Mouse (Mus musculus) embryonic facial prominence, embryonic 11.5 days (tissue): ENCODE results near the gene Cotl1. TPM values are rescaled to one million over a fixed set of nuclear protein-coding genes. Genes with fewer than 3 reads are reported as not detected.

Experiments
- ATAC-seq: fragments of 200-750 bp; cut with Nextera tagmentation; replicated peaks from 2 replicates; pipeline ENCODE4 v1.8.0; 2017; ENCODE audit warnings: low read depth; ENCODE audit not compliant: insufficient number of reproducible peaks, low FRiP score, low TSS enrichment
- DNase-seq: peaks from one replicate; pipeline ENCODE4 v3.0.0-alpha.2; 2015; ENCODE audit warnings: low spot score
- H3K27ac ChIP-seq: fragments of 300-500 bp; sonication (generic); replicated peaks from 2 replicates; pipeline ENCODE4 v1.5.1; 2014; ENCODE audit warnings: mild to moderate bottlenecking, low read depth, low read length, control low read depth
- H3K27me3 ChIP-seq: fragments of 300-500 bp; sonication (generic); 2 replicates; pipeline ENCODE4 v1.6.1; 2014; ENCODE audit warnings: mild to moderate bottlenecking, low read length, moderate library complexity, mixed read lengths; ENCODE audit not compliant: control insufficient read depth, insufficient read depth
- H3K36me3 ChIP-seq: fragments of 300-500 bp; sonication (generic); replicated peaks from 2 replicates; pipeline ENCODE4 v1.6.1; 2014; ENCODE audit warnings: low read depth, mild to moderate bottlenecking, low read length, moderate library complexity, mixed read lengths; ENCODE audit not compliant: control insufficient read depth, insufficient read depth
- H3K4me1 ChIP-seq: fragments of 300-500 bp; sonication (generic); 2 replicates; pipeline ENCODE4 v1.6.1; 2014; ENCODE audit warnings: low read length, mixed read lengths; ENCODE audit not compliant: control insufficient read depth, insufficient read depth
- H3K4me2 ChIP-seq: fragments of 300-500 bp; sonication (generic); 2 replicates; pipeline ENCODE4 v1.6.1; 2014; ENCODE audit warnings: low read depth, mild to moderate bottlenecking, control low read depth, low read length, moderate library complexity
- H3K4me3 ChIP-seq: fragments of 300-500 bp; sonication (generic); 2 replicates; pipeline ENCODE4 v1.5.1; 2014; ENCODE audit warnings: low read depth, low read length, control low read depth
- H3K9ac ChIP-seq: fragments of 300-500 bp; sonication (generic); replicated peaks from 2 replicates; pipeline ENCODE4 v1.6.1; 2014; ENCODE audit warnings: mild to moderate bottlenecking, control low read depth, low read length
- H3K9me3 ChIP-seq: fragments of 300-500 bp; sonication (generic); replicated peaks from 2 replicates; pipeline ENCODE4 v1.6.1; 2016; ENCODE audit warnings: mild to moderate bottlenecking, low read length, inconsistent platforms, mixed read lengths; ENCODE audit not compliant: control insufficient read depth
- WGBS: fragments of 180-500 bp; shearing (Covaris S2); extraction: QIAGEN DNeasy Blood & Tissue Kit; methylation state at CpG from one replicate; pipeline ENCODE4 v1.1.7; 2014; 5-methylcytosine and 5-hydroxymethylcytosine counted together
- polyA plus RNA-seq: library from polyadenylated mRNA; unstranded; fragments of >200 nt; fragmentation: Nextera tagmentation; extraction: Ambion mirVana; gene quantifications from 2 replicates; pipeline ENCODE4 v1.2.1, GENCODE M21; 2014

Cotl1 gene
- polyA plus RNA-seq, 1 experiment from 2014 or later, result 321 TPM

GRCm38 (mm10) chr8:119784141-119784574 lies 56.2 kb downstream of the Cotl1 start:
- Histone ChIP-seq H3K4me2 (no peak overlapping the region), H3K36me3 (no peaks in the 10 kb centered on the region), H3K27ac (no peak overlapping the region), H3K27me3 (no peaks in the 10 kb centered on the region), H3K9ac (no peak overlapping the region), H3K4me3 (no peak overlapping the region), H3K9me3 (no peaks in the 10 kb centered on the region), H3K4me1 (no peaks in the 10 kb centered on the region)
- ATAC-seq, result no peak
- WGBS, result 55% methylated on average over 9 of the region's 9 CpGs
- DNase-seq, result no peak

DNA sequence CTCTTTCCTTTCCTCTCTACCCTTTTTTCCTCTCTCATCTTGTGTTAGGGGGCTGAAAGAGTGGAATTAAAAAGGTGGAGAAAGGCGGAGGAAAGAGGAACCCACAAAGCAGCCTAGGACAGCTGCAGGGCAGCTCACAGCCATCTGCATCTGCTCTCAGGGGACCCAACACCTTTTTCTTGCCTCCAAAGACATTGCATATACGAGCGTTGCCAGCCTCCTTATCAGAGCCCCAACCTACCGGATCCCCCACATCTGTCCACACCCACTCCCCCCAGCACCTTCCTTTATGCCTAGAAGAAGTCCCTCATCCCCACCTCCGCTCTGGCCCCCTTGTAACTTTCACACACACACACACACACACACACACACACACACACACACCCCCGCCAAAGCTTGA lies 56.8 kb downstream of the Cotl1 start:
- no peaks in the 10 kb centered on the region for H3K4me1 ChIP-seq
- H3K9me3 ChIP-seq, result no peaks in the 10 kb centered on the region
- no peak overlapping the region for H3K27ac ChIP-seq
- 82% methylated on average over 6 of the region's 6 CpGs for WGBS
- no peak for DNase-seq
- H3K36me3 ChIP-seq, result no peaks in the 10 kb centered on the region
- ATAC-seq, result no peak
- no peaks in the 10 kb centered on the region for H3K27me3 ChIP-seq
- H3K4me3 ChIP-seq, result no peak overlapping the region
- H3K4me2 ChIP-seq, result no peak overlapping the region
- no peak overlapping the region for H3K9ac ChIP-seq

DNA sequence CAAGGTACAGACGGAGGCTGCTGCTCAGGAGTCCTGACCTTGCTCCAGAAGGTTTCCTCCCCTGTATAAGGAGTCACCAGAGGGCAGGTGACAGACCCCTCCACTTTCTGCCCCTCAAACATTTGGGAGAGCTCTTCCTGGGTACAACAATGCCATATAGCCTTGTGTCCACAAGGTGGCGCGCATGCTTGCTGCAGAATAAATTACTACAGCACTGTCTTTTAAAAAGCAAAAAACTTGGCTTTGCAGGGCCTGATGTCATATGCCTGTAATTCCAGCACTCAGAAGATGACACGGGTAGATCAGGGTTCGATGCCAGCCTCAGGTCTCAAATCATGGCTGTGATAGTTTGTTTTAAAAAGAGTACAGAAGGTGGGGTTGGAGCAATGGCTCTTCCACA lies 57.6 kb downstream of the Cotl1 start:
- no peaks in the 10 kb centered on the region for H3K9me3 ChIP-seq
- peak; percentile 85 for DNase-seq
- WGBS, result 6% methylated on average over 5 of the region's 5 CpGs
- H3K36me3 ChIP-seq, result no peaks in the 10 kb centered on the region
- no peak for ATAC-seq
- H3K4me3 ChIP-seq, result no peak overlapping the region
- no peaks in the 10 kb centered on the region for H3K4me1 ChIP-seq
- no peak overlapping the region for H3K4me2 ChIP-seq
- no peaks in the 10 kb centered on the region for H3K27me3 ChIP-seq
- H3K27ac ChIP-seq, result no peak overlapping the region
- no peak overlapping the region for H3K9ac ChIP-seq

DNA sequence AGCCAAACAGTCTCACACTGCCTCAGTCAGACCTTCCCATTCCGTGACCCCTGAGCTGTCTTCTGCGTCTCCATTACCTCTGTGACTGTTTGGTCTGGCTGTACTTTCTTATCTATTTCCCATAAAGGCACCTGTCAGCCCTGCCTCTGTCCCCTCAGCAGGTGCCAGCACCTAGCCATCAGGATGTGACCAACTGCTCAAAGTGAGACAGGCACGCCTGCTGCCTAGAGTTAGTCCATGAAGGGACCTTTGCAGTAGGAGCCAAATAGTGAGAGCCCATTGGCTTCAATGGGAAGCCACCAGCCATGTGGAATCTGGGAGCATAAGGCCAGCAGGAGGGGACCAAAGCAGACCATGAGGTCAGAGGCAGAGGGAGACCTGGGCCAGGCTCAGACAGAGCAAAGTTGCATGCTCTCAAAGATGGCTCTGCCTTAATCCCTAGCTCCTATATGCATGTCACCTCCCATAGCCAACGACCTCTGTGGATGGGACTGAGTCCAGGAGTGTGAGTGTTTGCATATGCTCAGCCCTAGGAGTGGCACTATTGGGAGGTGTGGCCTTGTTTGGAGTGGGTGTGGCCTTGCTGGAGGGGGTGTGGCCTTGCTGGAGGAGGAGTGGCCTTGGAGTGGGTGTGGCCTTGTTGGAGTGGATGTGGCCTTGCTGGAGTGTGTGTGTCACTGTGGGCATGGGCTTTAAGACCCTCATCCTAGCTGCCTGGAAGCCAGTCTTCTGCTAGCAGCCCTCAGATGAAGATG lies 59.1 kb downstream of the Cotl1 start:
- 71% methylated on average over 4 of the region's 4 CpGs for WGBS

DNA sequence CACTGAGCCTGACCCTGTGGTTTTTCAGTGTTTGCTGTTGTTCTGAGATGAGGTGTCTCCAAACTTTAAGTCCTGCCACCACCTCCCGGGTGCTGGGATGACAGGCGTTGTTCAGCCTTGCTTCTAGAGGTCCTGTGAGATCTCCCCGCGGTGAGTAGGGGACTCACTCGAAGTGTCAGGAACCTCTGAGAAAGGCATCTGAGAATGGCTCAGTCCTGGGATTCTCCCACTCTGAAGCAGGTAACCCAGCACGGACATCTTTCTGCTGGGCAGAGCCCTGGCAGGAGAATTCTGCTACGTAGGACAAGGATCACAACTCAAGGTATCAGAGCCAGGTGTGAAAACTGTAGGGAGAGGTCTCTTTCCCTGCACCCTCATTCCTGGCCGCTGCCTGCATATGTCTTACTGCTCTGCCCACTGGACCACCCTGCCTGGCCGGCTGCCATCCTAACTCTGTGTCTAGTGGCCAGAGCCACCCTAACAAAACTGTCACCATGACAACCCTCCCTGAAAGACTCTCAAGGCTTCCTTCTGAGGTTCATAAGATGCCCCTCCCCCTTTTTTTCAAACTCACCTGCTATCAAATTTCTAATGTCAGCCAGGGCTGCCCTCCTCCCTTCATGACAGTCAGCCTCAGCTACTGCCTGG lies 59.8 kb downstream of the Cotl1 start:
- Histone ChIP-seq H3K9ac (no peak overlapping the region), H3K4me1 (peaks cover 3% of the 10 kb centered on the region; the same call in 1 of the 2 replicates), H3K4me3 (no peak overlapping the region), H3K9me3 (no peaks in the 10 kb centered on the region), H3K27me3 (no peaks in the 10 kb centered on the region), H3K36me3 (no peaks in the 10 kb centered on the region), H3K27ac (no peak overlapping the region), H3K4me2 (no peak overlapping the region)
- WGBS, result 74% methylated on average over 9 of the region's 9 CpGs
- ATAC-seq, result no peak
- DNase-seq, result no peak

More for the DNA sequence above, 59.1 kb downstream of the Cotl1 start:
- no peak overlapping the region for H3K9ac ChIP-seq
- H3K4me1 ChIP-seq, result peaks cover 3% of the 10 kb centered on the region; the same call in 1 of the 2 replicates
- no peak overlapping the region for H3K4me3 ChIP-seq
- no peak for ATAC-seq
- no peak for DNase-seq
- H3K4me2 ChIP-seq, result no peak overlapping the region
- H3K36me3 ChIP-seq, result no peaks in the 10 kb centered on the region
- H3K9me3 ChIP-seq, result no peaks in the 10 kb centered on the region
- no peak overlapping the region for H3K27ac ChIP-seq
- no peaks in the 10 kb centered on the region for H3K27me3 ChIP-seq

DNA sequence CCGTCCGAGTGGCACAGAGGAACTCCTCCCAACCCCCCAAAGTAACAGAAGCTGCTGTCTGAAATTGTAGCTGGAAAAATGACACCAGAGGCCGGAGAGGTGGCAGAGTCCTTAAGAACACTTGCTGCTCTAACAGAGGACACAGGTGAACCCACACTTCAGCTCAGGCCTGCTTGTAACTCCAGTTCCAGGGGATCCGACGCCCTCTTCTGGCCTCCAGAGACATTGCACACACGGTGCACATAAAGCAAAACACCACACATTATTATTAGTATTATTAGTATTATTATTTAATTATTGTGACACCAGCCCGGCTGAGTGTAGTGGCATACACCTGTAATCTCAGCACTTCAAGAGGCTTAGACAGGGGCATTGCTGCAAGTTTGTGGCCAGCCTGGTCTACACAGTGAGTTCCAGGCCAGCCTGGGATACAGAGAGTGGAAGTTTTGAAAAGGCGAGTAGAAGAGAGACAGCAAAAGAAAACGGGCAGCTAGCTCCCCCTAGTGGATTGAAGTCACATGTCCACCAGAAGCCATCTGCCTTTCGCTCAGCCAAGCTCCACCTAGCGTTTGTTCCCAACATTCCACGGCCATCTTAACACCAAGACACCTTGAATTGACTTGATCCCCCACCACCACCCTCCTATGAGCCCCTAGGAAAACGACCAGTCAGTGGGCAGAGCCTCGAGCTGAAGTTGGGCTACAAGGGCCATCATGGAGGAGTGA lies 61.2 kb downstream of the Cotl1 start:
- H3K4me1 ChIP-seq, result peaks cover 3% of the 10 kb centered on the region; the same call in 1 of the 2 replicates
- H3K27ac ChIP-seq, result no peak overlapping the region

GRCm38 (mm10) chr8:119778263-119778662 lies 62.1 kb downstream of the Cotl1 start, which contains the start of gene Tldc1:
Tldc1 (minus strand) TSS chr8:119778416.
- peak within 1 kb of the TSS; percentile 76 for H3K4me2 ChIP-seq
- DNase-seq (peak; percentile 99), ATAC-seq (peak; percentile 94)
- peaks cover 3% of the 10 kb centered on the region; the same call in 1 of the 2 replicates for H3K4me1 ChIP-seq
- H3K27me3 ChIP-seq, result no peaks in the 10 kb centered on the region
- WGBS, result under 1% methylated on average over 18 of the region's 18 CpGs
- peak within 1 kb of the TSS; percentile 44 for H3K4me3 ChIP-seq
- H3K9ac ChIP-seq, result peak within 1 kb of the TSS; percentile 58
- no peaks in the 10 kb centered on the region for H3K9me3 ChIP-seq
- H3K27ac ChIP-seq, result peak within 1 kb of the TSS; percentile 53
- H3K36me3 ChIP-seq, result no peaks in the 10 kb centered on the region

More for the DNA sequence above, 61.2 kb downstream of the Cotl1 start:
- Histone ChIP-seq H3K4me2 (peak overlapping the region; percentile 39; the same call in 1 of the 2 replicates), H3K9me3 (no peaks in the 10 kb centered on the region), H3K9ac (no peak overlapping the region), H3K36me3 (no peaks in the 10 kb centered on the region), H3K27me3 (no peaks in the 10 kb centered on the region), H3K4me3 (no peak overlapping the region)
- 24% methylated on average over 14 of the region's 14 CpGs for WGBS
- no peak for ATAC-seq
- DNase-seq, result peak; percentile 92
